ENCODE assay signal across 12 mouse cellular contexts in genomic region chr13:71148491-71149302, GRCm38 (mm10).
DNase-seq lines count a peak whose midpoint lies in the region; ATAC-seq and TF ChIP-seq lines count a peak whose summit lies in the region.
"Had no signal": no experiment of that assay in that cellular context is flagged by ENCODE, and none has a peak within 500 bp of the region (broad histone marks: within the 10 kb centered on the region; RNA-seq: fewer than 3 reads in every experiment).

No protein-coding gene starts in this region.

- WGBS in kidney, adult 2 months, result 36% methylated on average over 8 of the region's 8 CpGs
- 9% methylated on average over 8 of the region's 8 CpGs for WGBS in forebrain, postnatal 0 days
- WGBS in midbrain, embryonic 14.5 days, result 6% methylated on average over 8 of the region's 8 CpGs

- DNase-seq in kidney, adult 2 months, result peak; percentile 44
- no peak for DNase-seq in kidney, postnatal 25 days
- DNase-seq in brain, embryonic 14.5 days (ENCODE audit: low read depth), result peak; percentile 84
- DNase-seq in forebrain, postnatal 0 days, result no peak
- DNase-seq in midbrain, embryonic 14.5 days, result peak; percentile 32
- no peak for DNase-seq in ovary, postnatal 10 days (ENCODE audit: low spot score)
- DNase-seq in heart, adult 18-20 months, result no peak
- no peak for DNase-seq in urinary bladder, postnatal 14 days (ENCODE audit: low spot score)
- DNase-seq: adrenal gland, postnatal 25 days; thymus, postnatal 14 days had no signal

- TF ChIP-seq POLR2A in kidney, adult 2 months (IDR thresholded peaks at IDR 0.05; ENCODE audit: low read depth, low read length), result no peak
- no peak for TF ChIP-seq POLR2A in brain, embryonic 14.5 days (IDR thresholded peaks at IDR 0.05; ENCODE audit: borderline replicate concordance, extremely low read depth, insufficient read depth, insufficient read length, poor library complexity, severe bottlenecking)

- H3K4me2 ChIP-seq in forebrain, postnatal 0 days (ENCODE audit: low read depth), result no peak overlapping the region
- no peak overlapping the region for H3K4me2 ChIP-seq in midbrain, embryonic 14.5 days (ENCODE audit: low read length)
- H3K4me2 ChIP-seq: limb, embryonic 13.5 days had no signal

- no peak overlapping the region for H3K4me3 ChIP-seq in kidney, adult 2 months (ENCODE audit: insufficient read depth, low read depth, low read length)
- no peak overlapping the region for H3K4me3 ChIP-seq in forebrain, postnatal 0 days (ENCODE audit: low read depth, low read length)
- H3K4me3 ChIP-seq in midbrain, embryonic 14.5 days (replicated peaks; ENCODE audit: low read depth, low read length), result no peak overlapping the region
- H3K4me3 ChIP-seq: limb, embryonic 13.5 days had no signal

- no peaks in the 10 kb centered on the region for H3K9me3 ChIP-seq in forebrain, postnatal 0 days (ENCODE audit: low read length)
- no peaks in the 10 kb centered on the region for H3K9me3 ChIP-seq in midbrain, embryonic 14.5 days (ENCODE audit: control insufficient read depth, low read length)
- H3K9me3 ChIP-seq: limb, embryonic 13.5 days had no signal

- peaks cover 8% of the 10 kb centered on the region for H3K4me1 ChIP-seq in kidney, adult 2 months (ENCODE audit: control insufficient read depth, insufficient read depth, low read length)
- H3K4me1 ChIP-seq in forebrain, postnatal 0 days (ENCODE audit: insufficient read depth), result no peaks in the 10 kb centered on the region
- H3K4me1 ChIP-seq in midbrain, embryonic 14.5 days (ENCODE audit: control insufficient read depth, insufficient read depth, low read length), result peaks cover 9% of the 10 kb centered on the region; the same call in 1 of the 2 replicates
- H3K4me1 ChIP-seq: limb, embryonic 13.5 days had no signal

- H3K36me3 ChIP-seq in kidney, adult 2 months (ENCODE audit: control insufficient read depth, insufficient read depth, low read length), result no peaks in the 10 kb centered on the region
- no peaks in the 10 kb centered on the region for H3K36me3 ChIP-seq in forebrain, postnatal 0 days (ENCODE audit: insufficient read depth)
- H3K36me3 ChIP-seq in midbrain, embryonic 14.5 days (ENCODE audit: control insufficient read depth, insufficient read depth, low read length), result no peaks in the 10 kb centered on the region
- H3K36me3 ChIP-seq: limb, embryonic 13.5 days had no signal

- no peak overlapping the region for H3K27ac ChIP-seq in kidney, adult 2 months (ENCODE audit: insufficient read depth, low read depth, low read length)
- H3K27ac ChIP-seq in forebrain, postnatal 0 days (ENCODE audit: low read depth, low read length), result no peak overlapping the region
- H3K27ac ChIP-seq in midbrain, embryonic 14.5 days (replicated peaks; ENCODE audit: low read depth, low read length), result no peak overlapping the region; the same call in 1 of the 2 replicates
- H3K27ac ChIP-seq: limb, embryonic 13.5 days had no signal

- peak; percentile 48; the same call in 1 of the 2 replicates for ATAC-seq in forebrain, postnatal 0 days
- no peak for ATAC-seq in midbrain, embryonic 14.5 days (ENCODE audit: low FRiP score, low TSS enrichment)
- ATAC-seq: CD4-positive, CD25-positive, alpha-beta regulatory T cell, adult 4 months had no signal

- H3K9ac ChIP-seq in forebrain, postnatal 0 days, result no peak overlapping the region
- no peak overlapping the region for H3K9ac ChIP-seq in midbrain, embryonic 14.5 days (replicated peaks; ENCODE audit: low read length)
- H3K9ac ChIP-seq: limb, embryonic 13.5 days had no signal

- TF ChIP-seq CTCF in kidney, adult 2 months (conservative IDR thresholded peaks at IDR 0.05; ENCODE audit: insufficient read depth, insufficient read length, low read depth, low read length), result no peak
- no peak for TF ChIP-seq CTCF in brain, embryonic 14.5 days (IDR thresholded peaks at IDR 0.05; ENCODE audit: borderline replicate concordance, extremely low read depth, insufficient read depth, insufficient read length)
- no peak for TF ChIP-seq CTCF in forebrain, postnatal 0 days (IDR thresholded peaks at IDR 0.05; ENCODE audit: low read depth)

- H3K27me3 ChIP-seq in kidney, adult 2 months (replicated peaks; ENCODE audit: control insufficient read depth, insufficient read depth, low read length), result no peaks in the 10 kb centered on the region; the same call in 1 of the 2 replicates
- H3K27me3 ChIP-seq in forebrain, postnatal 0 days (ENCODE audit: insufficient read depth, low read length), result no peaks in the 10 kb centered on the region
- H3K27me3 ChIP-seq in midbrain, embryonic 14.5 days (ENCODE audit: control insufficient read depth, insufficient read depth, low read length), result no peaks in the 10 kb centered on the region
- H3K27me3 ChIP-seq: limb, embryonic 13.5 days had no signal

Comparison
In these comparisons a context has a peak if more than half of its experiments do, and no peak if none do; other contexts are left out.
1. DNase-seq: peak in kidney, adult 2 months (single experiment), brain, embryonic 14.5 days (single experiment) and midbrain, embryonic 14.5 days (single experiment); none in kidney, postnatal 25 days (0 of 2), forebrain, postnatal 0 days (single experiment), ovary, postnatal 10 days (single experiment), heart, adult 18-20 months (0 of 2) and urinary bladder, postnatal 14 days (single experiment).